Mouse (Mus musculus) thymus, adult 18-20 months (tissue): ENCODE data around the gene Ptprt.

ENCODE experiments used
- DNase-seq, 2 experiments: peaks; one replicate each; pipeline ENCODE4 v3.0.0; 2022; ENCODE audit warnings: mixed read lengths in 2 of 2

Ptprt gene

DNA sequence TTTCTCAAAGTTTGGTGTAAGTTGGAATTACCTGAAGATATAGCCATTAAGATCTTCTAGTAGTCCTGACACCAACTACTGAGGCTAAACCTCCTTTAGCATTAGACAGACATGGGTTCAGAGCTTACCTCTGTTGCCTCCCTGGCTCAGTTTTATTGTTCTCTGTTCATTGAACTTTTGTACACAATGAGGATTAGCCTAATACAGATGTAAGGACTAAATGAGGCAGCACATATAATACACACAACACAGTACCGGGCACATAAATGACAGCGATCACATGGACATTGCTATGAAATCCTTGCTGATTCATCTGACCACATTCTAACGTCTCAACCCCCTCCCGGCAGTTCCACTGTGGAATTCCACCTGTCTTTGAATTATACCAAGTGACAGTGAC lies 1003.9 kb downstream of the Ptprt start:
- no peak for DNase-seq

DNA sequence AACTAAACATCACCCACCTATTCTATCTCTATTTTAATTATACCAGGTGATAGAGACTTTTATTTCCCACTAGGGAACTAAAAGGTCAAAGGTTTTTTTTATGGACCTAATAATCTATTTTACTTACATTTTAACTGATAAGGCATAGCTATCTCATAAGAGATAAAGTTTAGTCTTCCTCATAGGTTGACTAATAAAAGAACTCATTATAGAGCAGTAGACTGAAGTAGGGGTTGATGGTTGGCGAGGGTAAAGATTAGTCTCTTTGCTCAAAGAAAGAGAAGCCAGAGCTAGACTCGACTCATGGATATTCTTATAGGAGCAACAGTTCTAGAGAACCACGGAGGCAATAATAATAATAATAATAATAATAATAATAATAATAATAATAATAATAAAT lies 1004.3 kb downstream of the Ptprt start:
- DNase-seq, result no peak

DNA sequence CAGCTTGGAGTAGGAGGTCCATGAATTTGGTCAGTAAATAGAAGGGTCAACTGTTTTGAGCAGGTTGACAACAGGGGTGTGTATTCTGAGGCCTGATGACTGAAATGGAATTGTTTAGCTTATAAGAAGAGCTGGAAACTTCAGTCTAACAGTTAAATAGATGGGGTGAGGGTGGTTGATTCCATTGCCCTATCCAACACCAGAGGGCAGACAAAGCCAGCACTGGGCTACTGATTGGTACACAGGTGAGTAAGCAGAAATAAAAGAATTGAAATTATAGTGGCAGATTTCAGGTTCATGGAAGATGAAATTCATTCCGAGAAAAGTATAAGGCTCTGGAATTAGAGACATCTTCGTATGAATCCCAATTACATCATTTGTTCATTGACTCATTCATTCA lies 1020.1 kb downstream of the Ptprt start:
- no peak for DNase-seq

DNA sequence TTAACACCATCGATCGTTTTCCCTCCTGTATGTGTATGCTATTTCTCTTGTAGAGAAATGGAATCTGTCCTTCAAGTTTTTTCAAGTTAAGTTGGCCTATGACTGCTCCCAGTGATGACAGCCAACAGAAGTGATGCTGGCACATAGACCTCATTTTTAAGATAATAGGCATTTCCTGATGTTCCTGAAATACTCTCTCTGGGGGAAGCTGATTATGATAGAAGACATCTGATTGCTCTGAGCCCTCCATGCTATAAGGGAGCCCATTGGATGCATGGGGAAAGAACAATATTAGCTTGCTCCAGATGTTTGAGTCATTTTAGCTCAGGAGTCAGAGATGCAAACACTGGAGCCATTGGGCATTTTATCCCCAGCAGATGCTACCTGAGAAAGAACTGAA lies 1026.9 kb downstream of the Ptprt start:
- DNase-seq, result no peak

DNA sequence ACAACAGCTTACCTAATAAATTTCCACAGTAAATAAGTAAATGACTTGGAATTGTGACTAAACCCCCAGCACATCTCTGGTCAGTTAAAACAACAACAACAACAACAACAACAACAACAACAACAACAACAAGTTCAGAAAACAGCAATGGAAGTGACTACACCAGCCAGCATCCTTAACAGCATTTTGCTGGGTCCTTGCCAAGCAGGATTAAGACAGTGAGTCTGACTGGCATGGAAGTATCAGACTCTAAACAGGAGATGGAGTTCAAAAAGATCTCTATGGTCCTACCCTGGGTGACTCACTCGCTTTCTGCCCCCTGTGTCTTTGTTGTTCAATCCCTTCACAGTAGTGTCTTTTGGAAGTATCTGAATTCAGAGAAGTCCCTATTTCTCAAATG lies 1035.1 kb downstream of the Ptprt start:
- no peak for DNase-seq

DNA sequence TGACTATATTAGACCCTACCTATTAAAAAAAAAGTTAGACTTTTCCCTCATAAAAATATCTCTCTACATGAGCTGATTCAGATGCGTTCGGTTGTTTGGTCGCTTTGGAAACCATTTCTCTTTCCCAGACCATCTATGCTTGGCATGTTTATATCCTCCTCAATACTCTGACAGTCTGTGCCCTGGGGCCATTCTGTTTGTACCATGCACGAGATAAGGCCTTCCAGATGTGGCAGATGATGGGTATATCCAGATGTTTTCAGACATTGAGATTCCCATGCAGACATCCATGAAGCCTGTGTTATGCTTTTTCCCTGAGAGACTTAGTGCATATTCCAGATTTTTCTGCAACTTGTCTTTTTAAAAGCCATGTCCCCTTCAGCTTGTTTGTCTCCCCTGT lies 1052.5 kb downstream of the Ptprt start:
- no peak for DNase-seq

DNA sequence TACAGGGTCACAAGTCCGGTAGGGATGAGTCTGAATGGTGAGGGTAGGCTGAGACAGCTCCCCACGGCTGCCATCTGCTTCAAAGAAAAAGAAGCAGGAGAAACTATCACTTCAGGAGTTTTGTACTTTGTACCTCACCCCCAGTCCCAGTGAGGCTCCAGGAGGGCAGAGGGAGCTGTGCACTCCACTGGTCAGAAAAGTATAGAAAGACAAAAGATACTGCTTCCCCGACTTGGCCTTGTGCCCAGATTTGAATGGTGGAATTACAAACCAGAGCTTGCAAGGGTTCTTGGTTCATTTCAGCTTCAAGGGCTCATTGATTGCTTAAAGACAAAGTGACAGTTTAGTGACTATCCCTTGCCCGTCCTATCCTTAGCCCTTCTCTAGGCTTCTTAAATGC lies 1053.6 kb downstream of the Ptprt start:
- no peak for DNase-seq

DNA sequence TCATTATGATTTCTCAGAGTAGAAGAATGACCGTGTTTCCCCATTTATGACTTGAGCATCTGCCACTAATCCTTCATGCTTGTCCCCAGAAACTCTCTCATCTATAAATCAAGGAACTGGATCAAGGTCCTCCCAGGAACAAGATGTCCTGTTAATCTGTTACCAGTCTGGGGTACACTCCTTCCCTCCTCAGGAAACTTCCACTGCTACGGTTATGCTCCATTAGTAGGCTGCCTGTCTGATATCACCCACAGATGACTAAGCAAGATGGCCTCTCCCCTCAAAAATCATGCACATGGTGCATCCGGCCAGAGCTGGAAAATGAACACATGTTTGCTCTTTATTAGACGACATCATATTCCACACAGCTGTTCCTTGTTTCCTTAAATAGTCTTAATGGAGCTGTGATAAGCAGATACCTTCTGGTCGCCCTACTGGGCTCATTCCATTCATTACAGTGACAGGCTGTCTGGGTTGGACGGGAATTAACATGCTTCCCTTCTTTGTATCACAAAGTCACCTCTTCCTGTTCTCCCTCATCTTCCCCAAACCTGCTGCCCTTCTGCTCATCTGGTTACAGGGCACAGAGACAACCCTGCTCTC lies 1060.6 kb downstream of the Ptprt start:
- DNase-seq, result no peak

DNA sequence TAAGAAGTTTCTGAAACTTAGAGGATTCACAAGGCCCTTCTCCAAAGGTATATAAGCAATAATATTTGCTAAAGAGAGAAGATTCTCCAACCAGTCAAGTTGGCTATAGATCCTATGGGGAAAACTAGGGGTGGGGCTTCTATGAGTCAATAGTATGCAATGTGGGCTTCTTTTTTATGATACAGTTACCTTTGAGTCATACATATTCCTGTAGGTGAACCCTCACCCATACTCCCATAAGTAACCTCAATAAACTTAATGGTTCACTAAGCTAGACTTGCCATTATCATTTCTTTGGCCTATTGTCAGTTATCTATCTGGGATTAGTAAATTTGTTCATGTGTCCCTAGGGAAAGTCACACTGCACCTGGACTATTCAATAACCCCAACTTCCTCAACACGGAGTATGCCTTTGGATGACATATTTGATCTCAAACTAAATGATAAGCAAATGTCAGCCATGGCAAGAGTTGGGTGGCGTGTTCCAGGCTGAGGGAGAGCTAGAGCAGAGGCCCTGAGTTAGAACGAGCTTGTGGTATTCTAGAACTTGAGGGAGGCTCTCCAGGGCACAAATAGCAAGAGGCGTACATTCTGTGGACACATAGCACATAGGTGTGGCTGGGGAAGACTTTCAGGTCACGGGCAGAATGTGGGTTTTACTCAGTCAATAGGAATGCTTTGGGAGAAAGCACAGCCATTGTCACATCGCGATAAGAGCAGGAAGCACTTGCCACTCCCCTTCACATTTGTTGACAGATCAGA lies 1067.4 kb downstream of the Ptprt start:
- no peak for DNase-seq

DNA sequence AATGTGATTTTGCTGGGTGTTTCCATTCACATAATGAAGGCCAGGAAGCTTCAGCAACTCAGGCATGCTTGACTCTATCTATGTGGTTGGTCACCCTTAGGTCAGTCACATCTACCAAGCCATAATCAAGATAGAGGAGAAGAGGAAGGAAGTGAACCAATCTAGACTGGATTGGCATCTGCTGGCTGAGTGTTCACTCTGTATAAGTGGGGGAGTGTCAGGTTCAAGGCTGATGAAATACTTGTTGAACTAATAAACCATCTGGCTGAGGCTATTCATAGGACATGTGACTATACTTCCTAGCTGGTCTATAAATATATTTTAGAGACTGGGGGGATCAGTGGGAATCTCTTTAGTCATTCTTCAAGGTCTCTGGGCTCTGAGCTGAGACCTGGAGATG lies 1086.5 kb downstream of the Ptprt start:
- no peak for DNase-seq

DNA sequence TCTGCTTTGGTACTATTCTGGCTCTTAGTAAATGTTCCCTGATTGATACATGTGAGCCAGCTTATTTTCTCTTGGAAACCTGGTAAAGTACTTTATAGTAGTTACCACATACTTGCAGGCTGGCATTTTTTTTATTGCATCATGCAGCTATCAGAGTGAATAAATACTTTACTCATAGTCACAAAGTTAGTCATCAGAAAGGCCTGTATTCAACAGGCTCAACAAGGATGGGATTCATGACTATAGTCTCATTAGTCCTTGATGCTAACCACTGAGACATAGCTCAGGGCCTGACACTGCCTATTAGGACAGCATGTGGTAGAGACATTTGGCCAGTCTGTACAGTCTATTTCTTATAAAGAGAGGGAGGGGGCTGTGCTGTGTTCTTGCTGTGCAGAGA lies 1088.7 kb downstream of the Ptprt start:
- DNase-seq, result no peak

DNA sequence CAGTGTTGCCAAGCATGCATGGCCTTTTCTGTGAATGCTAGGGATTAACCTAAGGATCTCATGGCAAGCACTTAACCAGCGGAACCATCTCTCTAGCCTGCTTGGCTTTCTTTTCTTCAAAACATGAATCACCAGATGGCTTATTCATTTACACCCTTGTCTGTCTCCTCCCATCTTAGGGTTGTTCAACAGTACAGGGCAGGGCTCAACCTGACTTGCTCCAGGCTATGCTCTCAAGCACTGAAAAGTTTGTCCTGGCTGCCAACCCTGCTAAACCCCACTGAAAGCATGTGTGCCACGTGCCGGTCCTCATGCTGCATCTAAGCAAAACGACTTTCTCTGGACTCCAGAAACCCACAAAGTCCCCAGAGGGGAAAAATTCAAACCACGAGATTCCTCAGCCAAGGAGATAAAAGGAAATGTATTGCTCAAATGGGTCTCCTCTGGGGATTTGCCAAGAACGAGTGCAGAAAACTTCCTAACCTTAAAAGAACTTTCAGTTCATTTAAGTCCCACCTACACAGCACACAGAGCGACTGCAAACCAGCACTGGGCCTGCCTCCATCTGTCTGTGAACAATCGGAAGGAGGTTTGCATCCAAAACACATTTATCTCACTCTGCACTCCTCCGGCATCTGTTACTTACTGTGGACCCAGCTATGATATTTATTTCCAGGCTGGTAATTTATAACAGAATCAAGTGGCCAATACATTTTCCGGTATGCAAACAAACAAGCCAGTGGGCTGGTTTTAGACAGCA lies 1090.5 kb downstream of the Ptprt start:
- no peak for DNase-seq

DNA sequence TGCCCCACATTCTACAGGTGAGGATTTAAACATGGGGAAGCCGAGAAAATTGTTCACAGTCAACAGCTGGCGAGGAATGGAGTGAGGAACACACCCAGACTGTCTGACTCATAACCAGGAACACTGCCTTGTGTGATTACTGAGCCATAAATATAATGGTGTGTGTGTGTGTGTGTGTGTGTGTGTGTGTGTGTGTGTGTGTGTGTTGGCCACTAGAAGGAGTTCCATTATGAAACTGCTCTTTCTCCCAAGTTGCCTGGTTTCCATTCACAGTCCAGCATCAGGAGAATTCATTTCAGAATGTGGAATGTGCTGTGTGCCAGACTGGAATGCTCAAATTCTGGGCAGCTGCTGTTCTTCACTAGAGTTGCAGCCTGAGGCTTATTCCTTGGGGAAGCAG lies 1099.4 kb downstream of the Ptprt start:
- DNase-seq, result no peak

DNA sequence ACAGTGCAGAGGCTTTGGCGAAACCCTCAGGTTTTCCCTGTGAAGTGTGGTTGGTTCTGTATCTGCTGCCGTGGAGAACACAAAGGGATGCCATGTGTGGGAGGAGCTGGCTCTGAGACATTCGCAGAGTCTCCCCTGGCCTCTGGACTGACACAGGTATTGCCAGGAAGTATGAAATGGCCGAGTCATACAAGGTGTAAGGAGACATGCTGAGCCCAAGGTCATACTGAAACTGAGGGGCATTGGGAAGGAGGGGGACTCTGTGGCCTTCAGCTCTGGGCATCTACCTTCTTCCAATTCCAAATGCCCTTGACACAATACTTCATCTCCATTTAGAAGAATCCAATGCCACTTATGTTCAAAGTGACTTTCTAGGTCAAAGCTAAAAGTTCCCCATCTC lies 1103.1 kb downstream of the Ptprt start:
- no peak for DNase-seq

DNA sequence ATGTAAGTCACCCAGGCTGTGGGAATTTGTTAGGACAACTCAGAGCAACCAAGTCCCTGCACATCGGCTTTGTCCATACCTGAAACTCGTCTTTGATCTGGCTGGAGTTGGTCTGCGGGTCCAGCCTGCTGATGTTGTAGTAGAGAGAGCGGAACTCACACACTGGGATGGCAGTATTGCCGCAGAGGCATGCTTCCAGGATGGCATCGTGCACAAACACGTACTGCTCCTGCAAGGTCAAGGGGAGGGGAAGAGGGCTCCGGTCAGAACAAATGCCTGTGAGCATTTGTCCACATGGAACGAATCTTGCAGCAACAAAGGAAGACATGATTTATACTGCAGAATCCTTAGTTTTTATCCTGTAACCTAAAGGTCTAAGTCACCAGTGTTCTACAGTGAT lies 1107.3 kb downstream of the Ptprt start:
- no peak for DNase-seq

DNA sequence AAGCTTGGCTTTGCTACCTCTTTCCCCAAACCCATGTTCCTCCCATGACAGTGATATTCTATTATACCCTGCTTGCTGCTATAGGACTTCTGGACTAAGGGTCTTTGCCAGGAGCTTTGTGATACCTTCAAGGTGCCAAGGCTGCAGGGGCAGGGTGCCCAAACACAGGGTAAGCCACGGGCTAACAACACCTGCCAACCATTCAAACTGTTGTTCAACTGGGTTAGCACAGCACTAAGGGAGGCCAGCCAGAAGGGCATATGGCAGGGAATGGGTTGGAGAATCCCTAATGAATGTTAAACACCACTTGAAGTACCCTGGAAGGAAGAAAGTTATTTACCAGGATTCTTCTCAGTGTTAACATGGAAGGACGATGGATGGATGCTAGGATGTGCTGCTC lies 1108.9 kb downstream of the Ptprt start:
- DNase-seq, result no peak

DNA sequence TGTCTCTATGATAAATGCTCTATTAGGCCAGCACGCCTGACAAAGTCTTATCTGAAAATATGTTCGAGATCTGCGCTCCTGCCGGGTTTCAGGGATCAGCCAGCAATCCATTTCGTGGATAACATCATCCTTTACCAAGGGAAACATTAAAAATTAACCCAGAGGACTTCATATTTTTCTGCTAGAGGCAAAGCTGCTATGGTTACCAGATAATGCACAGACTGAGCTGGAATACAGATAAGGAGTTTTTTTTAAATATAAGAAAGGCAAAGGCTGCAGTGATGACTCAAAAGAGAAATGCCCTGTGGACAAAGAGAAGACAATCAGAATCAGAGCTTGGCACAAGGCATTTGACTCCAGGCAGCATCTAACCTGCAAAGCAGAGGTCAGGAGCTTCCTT lies 1111.4 kb downstream of the Ptprt start:
- DNase-seq, result no peak

DNA sequence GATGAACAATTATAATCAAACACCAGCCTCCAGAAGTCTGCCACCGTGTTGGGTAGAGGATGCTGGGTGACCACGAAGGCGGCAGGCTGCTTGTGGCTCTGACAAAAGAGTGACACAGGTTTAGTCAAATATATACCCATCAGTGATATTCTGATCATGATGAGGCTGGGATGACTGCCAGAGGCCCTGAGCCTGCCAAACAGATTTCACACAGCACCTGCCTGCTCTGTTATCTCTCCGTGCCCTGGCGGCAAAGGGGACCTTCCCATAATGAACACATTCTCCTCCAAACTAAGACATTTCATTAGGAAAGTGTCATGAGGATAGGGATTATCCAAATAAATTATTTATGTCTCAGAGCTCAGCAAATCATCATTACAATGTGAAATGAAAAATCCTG lies 1113.6 kb downstream of the Ptprt start:
- no peak for DNase-seq

DNA sequence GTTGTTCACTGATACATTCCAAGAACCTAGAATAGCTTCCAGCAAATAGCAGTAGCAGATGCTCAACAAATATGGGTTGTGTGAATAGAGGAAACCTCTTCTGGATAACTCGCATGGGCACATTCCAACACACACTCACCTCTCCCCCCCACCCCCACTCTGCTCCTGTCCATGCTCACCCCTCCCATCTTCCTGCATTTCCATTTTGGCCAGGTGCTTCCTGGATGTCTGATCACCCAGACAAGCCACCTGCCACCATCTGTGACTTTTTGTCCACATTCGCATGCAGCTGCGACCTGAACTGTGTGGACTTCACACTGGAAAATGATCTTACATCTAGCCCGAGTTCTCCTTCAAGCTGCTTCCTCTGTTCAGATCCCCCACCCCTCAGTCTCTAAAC lies 1115.5 kb downstream of the Ptprt start:
- no peak for DNase-seq

DNA sequence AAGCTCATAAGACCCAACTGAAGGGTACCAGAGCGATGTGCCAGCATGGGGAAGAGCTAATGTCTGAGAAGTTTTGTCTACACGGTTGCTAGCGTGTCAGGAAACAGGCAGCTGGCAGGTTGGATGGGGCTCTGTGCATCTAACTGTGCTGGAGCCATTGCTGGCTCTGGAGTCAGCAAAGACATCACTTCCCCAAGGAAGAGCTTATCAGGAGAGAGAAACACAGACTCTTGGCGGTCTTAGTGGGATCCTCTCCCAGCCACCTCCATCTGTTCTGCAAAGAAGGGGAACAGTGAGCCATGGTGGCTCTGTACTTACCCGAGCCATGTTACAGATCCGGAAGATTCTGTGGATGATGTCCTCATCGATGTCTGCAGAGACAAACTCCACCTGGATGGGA lies 1126.8 kb downstream of the Ptprt start:
- no peak for DNase-seq

DNA sequence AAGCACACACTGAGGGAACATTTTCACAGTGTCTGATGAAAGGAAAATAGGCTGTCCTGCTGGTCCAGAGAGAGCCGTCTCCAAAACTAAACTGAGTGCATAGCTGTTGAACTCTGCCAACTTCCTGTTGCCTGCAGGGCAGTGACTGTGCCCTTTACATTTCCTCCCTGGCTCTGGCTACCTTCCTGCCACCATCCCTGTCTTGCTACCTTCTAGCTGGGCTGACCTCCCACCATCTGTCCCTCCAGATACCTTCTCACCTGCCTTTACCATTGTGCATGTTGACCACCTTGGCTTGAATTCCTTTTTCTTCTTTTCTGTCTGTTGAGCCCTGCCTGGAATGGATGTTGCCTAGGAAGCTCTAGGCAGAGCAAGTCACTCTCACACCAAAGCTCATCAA lies 1133.8 kb downstream of the Ptprt start:
- DNase-seq, result no peak

DNA sequence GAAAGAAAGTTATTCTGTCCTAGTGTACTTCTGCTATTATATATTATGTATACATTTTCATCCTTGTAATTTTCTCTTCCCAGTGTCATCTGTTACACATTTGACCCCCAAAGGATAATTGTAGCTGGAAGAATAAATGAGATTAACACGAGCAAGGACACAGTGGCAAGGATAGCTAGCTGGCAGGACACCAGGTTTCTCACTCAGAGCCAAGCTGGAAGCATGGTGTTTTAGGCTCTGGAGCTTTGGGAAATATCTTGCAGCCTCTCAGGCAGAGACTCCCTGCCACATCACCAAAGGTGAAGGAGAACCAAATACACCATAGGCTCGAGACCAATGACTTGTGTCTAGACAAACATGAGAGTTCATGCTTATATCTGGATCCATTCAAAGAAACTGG lies 1141.3 kb downstream of the Ptprt start:
- DNase-seq, result no peak

DNA sequence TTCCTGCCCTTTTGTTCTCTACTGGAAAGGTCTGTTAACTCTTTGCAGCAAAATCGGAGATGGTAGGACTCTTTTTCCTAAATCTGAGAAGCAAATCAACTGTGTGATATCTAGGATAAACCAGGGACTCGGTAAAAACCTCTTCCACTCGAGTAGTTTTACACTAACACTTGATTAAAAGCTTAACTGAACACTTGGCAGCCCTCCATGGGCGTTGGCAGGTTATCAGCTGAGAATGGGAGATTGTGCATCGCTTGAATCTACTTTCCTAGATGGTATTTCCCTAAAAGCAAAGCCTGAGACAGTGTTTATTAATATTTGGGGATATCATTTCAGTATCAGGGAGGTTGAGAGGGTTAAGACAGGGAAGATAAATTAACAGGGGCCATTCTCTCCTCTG lies 1144.0 kb downstream of the Ptprt start:
- DNase-seq, result no peak

DNA sequence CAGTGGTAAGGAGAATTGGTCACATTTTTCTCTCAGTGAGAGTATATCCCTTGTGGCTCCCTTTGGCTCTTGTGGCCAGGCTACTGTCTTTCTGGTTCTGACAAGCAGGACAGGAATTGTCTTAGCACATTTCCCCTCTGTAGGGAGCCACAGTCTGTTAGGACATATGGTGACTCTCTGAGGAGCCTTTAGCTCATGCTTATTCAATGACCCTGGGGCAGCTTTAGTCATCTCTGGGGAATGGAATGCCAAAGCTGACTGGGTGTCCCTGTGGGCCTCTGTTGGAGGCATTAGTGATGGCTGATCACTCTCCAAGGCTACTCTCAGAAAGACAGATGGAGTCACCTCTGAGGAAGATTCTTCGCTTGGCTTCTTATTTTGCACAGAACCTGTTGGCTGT lies 1147.7 kb downstream of the Ptprt start:
- no peak for DNase-seq
